Mouse (Mus musculus): ENCODE results near the gene 1810049J17Rik. TPM values are rescaled to one million over a fixed set of nuclear protein-coding genes. Genes with fewer than 3 reads are reported as not detected.

1810049J17Rik gene
- polyA plus RNA-seq, 2 experiments: 3.1 TPM; not detected in 1

DNA sequence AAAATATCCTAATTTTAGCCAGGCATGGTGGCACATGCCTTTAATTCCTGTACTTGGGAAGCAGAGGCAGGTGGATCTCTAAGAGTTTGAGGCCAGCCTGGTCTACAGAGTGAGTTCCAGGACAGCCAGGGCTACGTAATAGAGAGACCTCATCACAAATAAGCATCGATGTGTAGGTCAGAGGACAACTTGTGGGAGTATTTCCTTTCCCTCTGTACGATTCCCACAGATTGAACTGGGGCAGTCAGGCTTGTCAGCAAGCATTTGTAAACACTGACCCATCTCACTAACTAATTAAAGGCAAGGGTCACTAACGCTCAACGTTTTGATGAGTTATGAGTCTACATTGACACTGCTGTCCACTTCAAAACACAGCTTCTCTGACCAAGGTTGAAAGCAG lies 7.1 kb downstream of the 1810049J17Rik start:
- no peak for ATAC-seq (ENCODE audit: insufficient read depth)
- 74% methylated on average over 5 of the region's 5 CpGs for WGBS (ENCODE audit: insufficient replicate concordance)
- H3K27me3 ChIP-seq (ENCODE audit: control insufficient read depth, insufficient read depth, low read length): no peaks in the 10 kb centered on the region

DNA sequence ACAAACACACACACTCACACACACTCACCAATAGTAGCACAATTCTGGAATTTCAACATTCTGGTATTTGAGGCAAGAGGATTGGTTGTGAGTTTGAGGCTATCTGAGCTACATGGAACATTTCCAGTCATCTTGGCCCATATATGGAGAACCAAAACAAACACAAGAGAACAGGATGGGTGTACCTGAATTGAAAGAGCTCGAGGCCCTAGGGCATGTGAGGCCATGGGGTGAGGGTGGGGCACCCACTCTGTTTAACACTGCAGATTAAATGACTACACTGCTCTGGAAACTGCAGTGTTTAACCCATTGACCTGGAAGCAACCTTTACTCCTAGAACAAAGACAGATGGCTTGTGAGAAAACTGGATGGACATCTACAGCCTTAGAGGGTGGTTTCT lies 8.4 kb downstream of the 1810049J17Rik start:
- ATAC-seq (ENCODE audit: insufficient read depth): no peak
- WGBS (ENCODE audit: insufficient replicate concordance): 20% methylated on average over 1 of the region's 1 CpGs

More for the DNA sequence above, 7.1 kb downstream of the 1810049J17Rik start:
- H3K4me3 ChIP-seq (ENCODE audit: insufficient read depth in 1 of 2, low read depth in 2 of 2, low read length in 2 of 2): no peak overlapping the region
- H3K9me3 ChIP-seq (ENCODE audit: control insufficient read depth, low read length): no peaks in the 10 kb centered on the region
- H3K36me3 ChIP-seq (replicated peaks; ENCODE audit: control insufficient read depth, insufficient read depth, low read depth): no peaks in the 10 kb centered on the region
- no peak for DNase-seq (ENCODE audit: low read depth in 3 of 3, low spot score in 3 of 3)
- peaks cover 8 to 16% of the 10 kb centered on the region in 2 experiments for H3K4me1 ChIP-seq (replicated peaks; ENCODE audit: control insufficient read depth in 2 of 2, insufficient read depth in 2 of 2, low read length in 1 of 2)
- no peak overlapping the region for H3K9ac ChIP-seq (replicated peaks)
- no peak overlapping the region for H3K4me2 ChIP-seq (ENCODE audit: low read depth)
- TF ChIP-seq EP300 (IDR thresholded peaks at IDR 0.05; ENCODE audit: low read depth) (no peak), CTCF (IDR thresholded peaks at IDR 0.05; ENCODE audit: low read depth) (no peak)
- no peak overlapping the region for H3K27ac ChIP-seq

DNA sequence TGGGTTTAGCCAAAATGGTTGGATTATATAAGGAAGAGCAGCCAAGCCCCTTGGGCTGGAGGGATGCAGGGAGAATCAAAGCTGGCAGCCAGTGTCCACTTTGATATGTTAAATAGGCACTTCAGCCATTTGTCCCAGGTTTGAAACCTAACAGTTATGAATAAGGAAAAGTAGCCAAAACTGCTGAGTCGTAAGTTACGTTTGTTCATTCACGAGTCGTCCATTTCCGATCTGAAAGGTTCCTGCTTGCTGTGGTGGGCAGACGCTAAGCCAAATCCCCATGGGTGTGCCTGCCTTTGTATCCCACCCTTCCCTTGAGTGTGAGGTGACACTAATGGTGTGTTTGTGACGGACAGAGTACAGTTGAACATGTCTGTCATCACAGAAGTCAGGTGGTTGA lies 10.2 kb downstream of the 1810049J17Rik start:
- H3K9ac ChIP-seq (replicated peaks): no peak overlapping the region
- H3K4me2 ChIP-seq (ENCODE audit: low read depth): no peak overlapping the region
- ATAC-seq (ENCODE audit: insufficient read depth): no peak
- no peak for TF ChIP-seq CTCF (IDR thresholded peaks at IDR 0.05; ENCODE audit: low read depth)
- TF ChIP-seq EP300 (IDR thresholded peaks at IDR 0.05; ENCODE audit: low read depth): no peak
- no peaks in the 10 kb centered on the region for H3K27me3 ChIP-seq (ENCODE audit: control insufficient read depth, insufficient read depth, low read length)
- H3K36me3 ChIP-seq (replicated peaks; ENCODE audit: control insufficient read depth, insufficient read depth, low read depth): no peaks in the 10 kb centered on the region
- H3K27ac ChIP-seq: no peak overlapping the region
- no peaks in the 10 kb centered on the region for H3K9me3 ChIP-seq (ENCODE audit: control insufficient read depth, low read length)
- H3K4me3 ChIP-seq (ENCODE audit: insufficient read depth in 1 of 2, low read depth in 2 of 2, low read length in 2 of 2): no peak overlapping the region
- WGBS (ENCODE audit: insufficient replicate concordance): 65% methylated on average over 7 of the region's 7 CpGs
- H3K4me1 ChIP-seq (replicated peaks; ENCODE audit: control insufficient read depth in 2 of 2, insufficient read depth in 2 of 2, low read length in 1 of 2): peaks cover 11 to 23% of the 10 kb centered on the region in 2 experiments
- no peak for DNase-seq (ENCODE audit: low read depth in 3 of 3, low spot score in 3 of 3)

More for the DNA sequence above, 8.4 kb downstream of the 1810049J17Rik start:
- H3K4me1 ChIP-seq (replicated peaks; ENCODE audit: control insufficient read depth in 2 of 2, insufficient read depth in 2 of 2, low read length in 1 of 2): peaks cover 8 to 16% of the 10 kb centered on the region in 2 experiments
- no peaks in the 10 kb centered on the region for H3K36me3 ChIP-seq (replicated peaks; ENCODE audit: control insufficient read depth, insufficient read depth, low read depth)
- no peak overlapping the region for H3K4me2 ChIP-seq (ENCODE audit: low read depth)
- TF ChIP-seq EP300 (IDR thresholded peaks at IDR 0.05; ENCODE audit: low read depth) (no peak), CTCF (IDR thresholded peaks at IDR 0.05; ENCODE audit: low read depth) (no peak)
- DNase-seq (ENCODE audit: low read depth in 3 of 3, low spot score in 3 of 3): no peak
- H3K4me3 ChIP-seq (ENCODE audit: insufficient read depth in 1 of 2, low read depth in 2 of 2, low read length in 2 of 2): no peak overlapping the region
- no peak overlapping the region for H3K27ac ChIP-seq
- no peaks in the 10 kb centered on the region for H3K9me3 ChIP-seq (ENCODE audit: control insufficient read depth, low read length)
- H3K27me3 ChIP-seq (ENCODE audit: control insufficient read depth, insufficient read depth, low read length): no peaks in the 10 kb centered on the region
- no peak overlapping the region for H3K9ac ChIP-seq (replicated peaks)

DNA sequence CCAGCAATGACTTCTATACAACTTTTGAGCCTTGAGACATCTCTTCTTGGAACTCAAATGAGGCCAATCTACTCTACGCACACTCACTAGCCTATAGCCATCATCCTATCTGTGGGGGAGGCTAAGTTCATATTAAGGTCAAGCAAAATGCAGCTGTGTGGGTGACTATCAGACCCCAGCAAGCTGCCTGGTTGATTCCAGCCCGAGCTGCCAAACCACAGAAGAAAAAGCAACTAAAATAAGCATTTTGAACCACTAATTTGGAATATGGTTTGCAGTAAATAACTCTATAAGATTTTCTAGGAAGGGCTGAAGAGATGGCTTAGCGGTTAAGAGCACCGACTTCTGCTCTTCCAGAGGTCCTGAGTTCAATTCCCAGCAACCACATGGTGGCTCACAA lies 11.0 kb downstream of the 1810049J17Rik start:
- no peak for ATAC-seq (ENCODE audit: insufficient read depth)
- H3K27me3 ChIP-seq (ENCODE audit: control insufficient read depth, insufficient read depth, low read length): no peaks in the 10 kb centered on the region
- H3K36me3 ChIP-seq (replicated peaks; ENCODE audit: control insufficient read depth, insufficient read depth, low read depth): no peaks in the 10 kb centered on the region
- no peaks in the 10 kb centered on the region for H3K9me3 ChIP-seq (ENCODE audit: control insufficient read depth, low read length)
- WGBS (ENCODE audit: insufficient replicate concordance): 44% methylated on average over 4 of the region's 4 CpGs
- H3K4me1 ChIP-seq (replicated peaks; ENCODE audit: control insufficient read depth in 2 of 2, insufficient read depth in 2 of 2, low read length in 1 of 2): peaks cover 19 to 31% of the 10 kb centered on the region in 2 experiments
- H3K27ac ChIP-seq: no peak overlapping the region
- H3K9ac ChIP-seq (replicated peaks): no peak overlapping the region
- no peak for TF ChIP-seq EP300 (IDR thresholded peaks at IDR 0.05; ENCODE audit: low read depth)
- TF ChIP-seq CTCF (IDR thresholded peaks at IDR 0.05; ENCODE audit: low read depth): no peak
- DNase-seq (ENCODE audit: low read depth in 3 of 3, low spot score in 3 of 3): no peak
- no peak overlapping the region for H3K4me2 ChIP-seq (ENCODE audit: low read depth)
- no peak overlapping the region for H3K4me3 ChIP-seq (ENCODE audit: insufficient read depth in 1 of 2, low read depth in 2 of 2, low read length in 2 of 2)

DNA sequence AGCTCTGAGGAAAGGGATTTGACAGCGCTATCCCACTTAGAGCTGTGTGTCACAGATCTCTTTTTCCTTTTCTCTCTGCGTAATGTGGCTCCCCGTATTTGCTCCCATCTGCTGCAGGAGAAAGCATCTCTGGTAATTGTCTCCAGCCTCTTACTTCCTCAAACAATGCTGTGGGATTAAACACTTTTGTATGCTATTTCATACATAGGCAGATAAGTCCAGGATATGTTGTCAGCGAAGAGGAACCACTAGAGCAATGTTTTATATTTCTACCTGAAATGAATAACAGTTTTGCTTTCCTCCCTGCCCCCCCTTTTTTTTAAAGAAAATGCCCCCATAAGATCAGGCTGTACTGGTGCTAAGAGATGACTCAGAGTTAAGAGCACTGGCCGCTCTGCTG lies 13.2 kb downstream of the 1810049J17Rik start:
- Histone ChIP-seq H3K4me1 (replicated peaks; ENCODE audit: control insufficient read depth in 2 of 2, insufficient read depth in 2 of 2, low read length in 1 of 2) (peaks cover 21 to 32% of the 10 kb centered on the region in 2 experiments), H3K4me3 (ENCODE audit: insufficient read depth in 1 of 2, low read depth in 2 of 2, low read length in 2 of 2) (no peak overlapping the region), H3K9ac (replicated peaks) (no peak overlapping the region), H3K27me3 (ENCODE audit: control insufficient read depth, insufficient read depth, low read length) (no peaks in the 10 kb centered on the region), H3K4me2 (ENCODE audit: low read depth) (no peak overlapping the region), H3K9me3 (ENCODE audit: control insufficient read depth, low read length) (no peaks in the 10 kb centered on the region), H3K27ac (no peak overlapping the region), H3K36me3 (replicated peaks; ENCODE audit: control insufficient read depth, insufficient read depth, low read depth) (no peaks in the 10 kb centered on the region)
- 76% methylated on average over 5 of the region's 5 CpGs for WGBS (ENCODE audit: insufficient replicate concordance)
- TF ChIP-seq EP300 (IDR thresholded peaks at IDR 0.05; ENCODE audit: low read depth) (no peak), CTCF (IDR thresholded peaks at IDR 0.05; ENCODE audit: low read depth) (no peak)
- no peak for ATAC-seq (ENCODE audit: insufficient read depth)
- no peak for DNase-seq (ENCODE audit: low read depth in 3 of 3, low spot score in 3 of 3)
